Mouse (Mus musculus) intestine, postnatal 0 days (tissue): Measurements from ENCODE around the gene Fam241a. TPM values are rescaled to one million over a fixed set of nuclear protein-coding genes. Genes with fewer than 3 reads are reported as not detected.
A peak's percentile ranks its signal among the peaks of the same experiment; 100 is the strongest.

Source experiments
- ATAC-seq: fragments of 200-750 bp; cut with Nextera tagmentation; 2 replicates; pipeline ENCODE4 v1.8.0; 2017; ENCODE audit warnings: mild to moderate bottlenecking, moderate TSS enrichment, moderate library complexity
- H3K27ac ChIP-seq: fragments of 300-500 bp; sonication (generic); 2 replicates; pipeline ENCODE4 v1.5.1; 2014; ENCODE audit warnings: mild to moderate bottlenecking, low read depth, low read length, moderate library complexity
- H3K27me3 ChIP-seq: fragments of 300-500 bp; sonication (generic); replicated peaks from 2 replicates; pipeline ENCODE4 v1.6.1; 2014; ENCODE audit warnings: low read length, mixed read lengths; ENCODE audit not compliant: control insufficient read depth, insufficient read depth
- H3K36me3 ChIP-seq: fragments of 300-500 bp; sonication (generic); 2 replicates; pipeline ENCODE4 v1.6.1; 2014; ENCODE audit warnings: mild to moderate bottlenecking, moderate library complexity; ENCODE audit not compliant: control insufficient read depth, insufficient read depth
- H3K4me1 ChIP-seq: fragments of 300-500 bp; sonication (generic); replicated peaks from 2 replicates; pipeline ENCODE4 v1.6.1; 2014; ENCODE audit warnings: antibody characterized with exemption, low read length, mixed read lengths; ENCODE audit not compliant: control insufficient read depth, insufficient read depth
- H3K4me2 ChIP-seq: fragments of 300-500 bp; sonication (generic); replicated peaks from 2 replicates; pipeline ENCODE4 v1.6.1; 2014; ENCODE audit warnings: low read depth, mild to moderate bottlenecking, moderate library complexity
- H3K4me3 ChIP-seq: fragments of 300-500 bp; sonication (generic); 2 replicates; pipeline ENCODE4 v1.5.1; 2014; ENCODE audit warnings: low read depth, low read length
- H3K9ac ChIP-seq: fragments of 300-500 bp; sonication (generic); 2 replicates; pipeline ENCODE4 v1.6.1; 2014; ENCODE audit warnings: mild to moderate bottlenecking, low read depth, low read length
- H3K9me3 ChIP-seq: fragments of 300-500 bp; sonication (generic); 2 replicates; pipeline ENCODE4 v1.6.1; 2016; ENCODE audit warnings: mixed run types; ENCODE audit not compliant: control insufficient read depth
- CTCF ChIP-seq: sonication (generic); IDR thresholded peaks from 2 replicates; pipeline ENCODE4 v1.5.1; 2016; ENCODE audit warnings: low read depth, mild to moderate bottlenecking, control low read depth, antibody characterized with exemption, moderate library complexity
- WGBS: fragments of 180-500 bp; shearing (Covaris S2); extraction: QIAGEN DNeasy Blood & Tissue Kit; methylation state at CpG from one replicate; pipeline ENCODE4 v1.1.7; 2014; 5-methylcytosine and 5-hydroxymethylcytosine counted together
- polyA plus RNA-seq: library from polyadenylated mRNA; unstranded; fragments of >200 nt; fragmentation: Nextera tagmentation; extraction: Ambion mirVana; gene quantifications from 2 replicates; pipeline ENCODE4 v1.2.1, GENCODE M21; 2015

Fam241a gene
- polyA plus RNA-seq, 1 experiment from 2014 or later: 18.9 TPM

- Histone ChIP-seq H3K4me2 (no peak overlapping the region), H3K4me3 (no peak overlapping the region), H3K27ac (no peak overlapping the region), H3K36me3 (no peaks in the 10 kb centered on the region), H3K9ac (no peak overlapping the region), H3K9me3 (no peaks in the 10 kb centered on the region), H3K4me1 (no peaks in the 10 kb centered on the region), H3K27me3 (no peaks in the 10 kb centered on the region)
- no peak for ATAC-seq
- WGBS: 86% methylated on average over 9 of the region's 9 CpGs
- no peak for TF ChIP-seq CTCF
Observed at GRCm38 (mm10) chr3:127868046-127868758, 27.9 kb downstream of the Fam241a start.

- Histone ChIP-seq H3K9me3 (no peaks in the 10 kb centered on the region), H3K9ac (no peak overlapping the region), H3K27ac (no peak overlapping the region), H3K27me3 (no peaks in the 10 kb centered on the region), H3K4me3 (no peak overlapping the region), H3K4me1 (no peaks in the 10 kb centered on the region), H3K36me3 (no peaks in the 10 kb centered on the region), H3K4me2 (no peak overlapping the region)
- TF ChIP-seq CTCF: peak; percentile 39
- ATAC-seq: no peak
- 35% methylated on average over 2 of the region's 2 CpGs for WGBS
Observed at GRCm38 (mm10) chr3:127864242-127864641, 31.9 kb downstream of the Fam241a start.

DNA sequence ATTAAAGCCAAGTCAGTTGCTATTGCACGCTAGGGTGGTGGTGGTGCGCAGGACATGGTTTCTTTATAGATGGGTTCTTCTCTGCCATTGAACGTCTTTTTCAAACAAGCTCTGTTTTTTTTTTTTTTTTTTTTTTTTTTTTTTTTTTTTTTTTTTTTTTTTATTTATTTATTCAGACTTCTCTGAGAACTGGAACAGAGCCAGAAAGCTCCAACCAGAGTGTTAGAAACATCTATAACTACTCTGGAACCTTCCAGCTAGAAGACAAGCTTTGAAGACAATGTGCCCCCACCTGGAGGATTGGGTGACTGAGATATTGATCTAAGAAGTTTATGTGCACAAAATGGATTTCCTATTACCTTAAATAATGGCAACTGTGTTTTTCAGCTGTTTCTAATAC, 32.6 kb downstream of the Fam241a start:
- Histone ChIP-seq H3K4me1 (no peaks in the 10 kb centered on the region), H3K27ac (no peak overlapping the region), H3K9ac (no peak overlapping the region), H3K27me3 (no peaks in the 10 kb centered on the region), H3K4me2 (no peak overlapping the region), H3K36me3 (no peaks in the 10 kb centered on the region), H3K9me3 (no peaks in the 10 kb centered on the region), H3K4me3 (no peak overlapping the region)
- ATAC-seq: no peak
- TF ChIP-seq CTCF: no peak
- 51% methylated on average over 3 of the region's 3 CpGs for WGBS

DNA sequence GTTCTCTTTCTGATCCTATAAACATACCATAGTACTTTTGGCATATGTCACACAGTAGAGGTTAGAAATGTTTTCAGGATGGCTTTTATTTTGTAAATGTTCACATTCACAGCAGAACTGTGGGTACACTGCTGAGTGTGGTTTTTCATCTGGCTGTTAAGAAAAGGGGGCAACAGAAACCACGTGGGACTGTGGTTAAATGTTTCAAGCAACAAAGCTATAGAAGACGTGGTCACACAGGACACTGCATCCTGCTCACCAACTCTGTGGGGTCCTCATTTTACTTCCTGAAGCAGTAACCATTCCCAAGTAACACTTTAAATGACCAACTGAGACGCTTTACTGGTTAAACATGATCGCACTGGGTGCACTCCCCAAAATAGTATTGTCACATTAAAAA, 33.6 kb downstream of the Fam241a start:
- Histone ChIP-seq H3K9ac (no peak overlapping the region), H3K27me3 (no peaks in the 10 kb centered on the region), H3K4me3 (no peak overlapping the region), H3K27ac (no peak overlapping the region), H3K9me3 (no peaks in the 10 kb centered on the region), H3K36me3 (no peaks in the 10 kb centered on the region), H3K4me2 (no peak overlapping the region), H3K4me1 (no peaks in the 10 kb centered on the region)
- no peak for ATAC-seq
- TF ChIP-seq CTCF: no peak
- WGBS: 72% methylated on average over 4 of the region's 4 CpGs

DNA sequence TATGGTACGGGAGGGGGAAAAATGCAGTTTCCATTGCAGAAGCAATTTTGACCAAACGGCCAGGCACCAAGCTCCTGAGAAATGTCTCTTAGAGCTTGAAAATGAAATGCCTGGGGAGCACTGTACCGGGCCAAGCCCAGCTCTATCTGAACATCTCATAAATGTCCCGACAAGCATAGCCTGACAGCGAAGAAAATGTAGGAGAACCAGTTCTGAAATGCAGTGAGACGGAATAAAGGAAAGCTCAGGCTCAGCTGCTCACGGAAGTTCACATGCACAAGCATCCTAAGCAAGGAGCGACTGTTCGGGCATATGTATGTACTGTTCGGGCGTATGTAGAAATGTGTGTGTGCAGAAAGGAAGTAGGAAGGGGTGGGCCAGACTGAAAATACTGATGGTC, 34.8 kb downstream of the Fam241a start:
- Histone ChIP-seq H3K4me3 (no peak overlapping the region), H3K4me1 (no peaks in the 10 kb centered on the region), H3K9ac (no peak overlapping the region), H3K4me2 (no peak overlapping the region; the same call in 1 of the 2 replicates), H3K27ac (no peak overlapping the region), H3K27me3 (no peaks in the 10 kb centered on the region), H3K9me3 (no peaks in the 10 kb centered on the region), H3K36me3 (no peaks in the 10 kb centered on the region)
- TF ChIP-seq CTCF: no peak
- WGBS: 70% methylated on average over 11 of the region's 11 CpGs
- no peak for ATAC-seq

- H3K4me2 ChIP-seq: no peak overlapping the region
- 32% methylated on average over 15 of the region's 15 CpGs for WGBS
Observed at GRCm38 (mm10) chr3:127853431-127854206, 42.5 kb downstream of the Fam241a start.

More at GRCm38 (mm10) chr3:127853431-127854206, 42.5 kb downstream of the Fam241a start:
- no peaks in the 10 kb centered on the region for H3K36me3 ChIP-seq
- H3K9ac ChIP-seq: no peak overlapping the region
- no peak overlapping the region for H3K4me3 ChIP-seq
- H3K9me3 ChIP-seq: no peaks in the 10 kb centered on the region
- TF ChIP-seq CTCF: peak; percentile 94
- no peak for ATAC-seq
- no peaks in the 10 kb centered on the region for H3K27me3 ChIP-seq
- peaks cover 3% of the 10 kb centered on the region for H3K4me1 ChIP-seq
- no peak overlapping the region for H3K27ac ChIP-seq
